Mouse (Mus musculus) granulocyte monocyte progenitor cell, adult 5-6 weeks (primary cell): ENCODE measurements at regions not wholly inside any gene's neighbourhood (a gene's known extent, or its start where the extent isn't known, plus 50 kb on each side); places are given as distances from the start of the nearest gene placed in this dataset.

ENCODE experiments used
- ATAC-seq: replicated peaks from 2 replicates; pipeline ENCODE4 v1.8.0; 2016; ENCODE audit warnings: mild to moderate bottlenecking, moderate TSS enrichment, inconsistent platforms; ENCODE audit not compliant: poor library complexity, severe bottlenecking

DNA sequence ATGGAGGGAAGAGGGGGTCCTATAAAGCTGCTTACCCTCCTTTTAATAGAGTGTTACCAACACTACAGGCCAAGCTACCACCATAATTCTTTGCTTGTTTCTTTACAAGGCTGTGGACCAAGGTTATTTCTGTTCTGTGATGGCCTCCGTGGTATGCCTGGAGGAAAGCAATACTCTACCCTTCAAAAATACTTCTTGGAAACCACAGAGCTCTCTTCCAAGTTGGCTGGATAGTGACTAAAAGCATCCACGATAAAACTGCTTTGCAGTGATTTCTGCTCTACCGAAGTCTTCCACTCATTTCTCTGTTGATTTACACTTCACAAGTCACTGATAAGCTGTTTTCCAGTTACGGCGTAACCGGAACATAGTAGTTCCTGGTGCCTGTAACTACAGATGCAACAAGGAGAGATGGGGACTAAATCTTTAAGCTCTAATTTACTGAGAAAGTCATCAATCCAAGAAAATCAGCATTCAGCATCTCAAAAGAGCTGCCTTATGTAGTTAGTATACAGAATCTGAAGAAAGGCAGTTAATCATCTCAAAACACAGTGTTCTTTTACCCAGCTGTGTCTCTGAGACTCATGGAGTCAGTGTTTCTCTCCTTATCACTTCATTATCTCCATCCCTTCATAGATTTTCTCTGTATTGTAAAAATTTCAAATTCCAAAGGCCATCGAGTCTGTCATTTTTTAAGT, 216.1 kb upstream of the Pfn2 start:
- no peak for ATAC-seq

DNA sequence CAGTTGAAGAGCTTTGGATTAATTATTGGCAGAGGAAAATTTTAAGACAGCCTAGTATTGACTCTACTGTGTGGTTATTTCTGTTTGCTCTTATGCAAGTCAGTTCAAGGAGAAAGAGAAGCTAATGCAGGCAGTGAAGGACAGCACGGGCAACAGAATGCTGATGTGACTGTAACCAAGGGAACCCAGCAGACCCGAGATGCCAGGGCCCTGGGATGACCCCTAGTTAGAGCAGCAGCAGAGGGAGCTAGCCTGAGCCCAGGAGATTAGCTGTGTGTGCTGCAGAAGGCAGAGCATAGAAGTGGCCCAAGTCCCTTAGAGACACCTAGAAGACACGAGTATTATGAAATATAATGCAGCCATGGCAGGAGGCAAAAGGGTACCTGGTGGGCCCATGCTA, 223.7 kb upstream of the Pfn2 start:
- ATAC-seq: no peak

DNA sequence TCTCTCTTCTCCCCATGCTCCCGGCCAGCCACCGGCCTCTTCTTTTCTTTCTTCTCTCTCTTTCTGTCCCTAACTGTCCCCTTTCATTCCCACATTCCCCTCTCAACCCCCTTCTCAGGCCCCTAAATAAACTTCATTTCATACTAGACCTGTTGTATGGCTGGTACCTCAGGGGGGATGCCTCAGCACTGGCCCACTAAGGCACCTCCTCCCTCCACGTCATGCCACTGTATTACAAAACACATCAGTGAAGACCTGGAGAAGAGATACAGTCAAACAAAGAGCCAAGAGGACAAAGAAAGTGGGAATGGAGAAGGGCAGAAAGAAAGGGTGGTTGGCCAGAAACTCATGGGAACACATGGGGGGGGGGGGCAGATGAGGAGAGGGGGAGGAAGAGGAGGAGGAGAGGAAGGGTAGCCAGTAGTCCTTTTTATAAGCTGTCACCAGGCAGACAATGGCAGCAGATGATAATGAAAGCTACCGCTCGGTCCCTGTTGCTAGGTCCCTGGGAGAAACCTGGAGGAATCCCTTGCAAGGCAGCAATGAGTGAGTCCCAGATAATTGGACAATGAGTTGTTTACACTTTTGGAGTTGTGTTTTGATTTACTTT, 224.5 kb upstream of the Pfn2 start:
- ATAC-seq: no peak

DNA sequence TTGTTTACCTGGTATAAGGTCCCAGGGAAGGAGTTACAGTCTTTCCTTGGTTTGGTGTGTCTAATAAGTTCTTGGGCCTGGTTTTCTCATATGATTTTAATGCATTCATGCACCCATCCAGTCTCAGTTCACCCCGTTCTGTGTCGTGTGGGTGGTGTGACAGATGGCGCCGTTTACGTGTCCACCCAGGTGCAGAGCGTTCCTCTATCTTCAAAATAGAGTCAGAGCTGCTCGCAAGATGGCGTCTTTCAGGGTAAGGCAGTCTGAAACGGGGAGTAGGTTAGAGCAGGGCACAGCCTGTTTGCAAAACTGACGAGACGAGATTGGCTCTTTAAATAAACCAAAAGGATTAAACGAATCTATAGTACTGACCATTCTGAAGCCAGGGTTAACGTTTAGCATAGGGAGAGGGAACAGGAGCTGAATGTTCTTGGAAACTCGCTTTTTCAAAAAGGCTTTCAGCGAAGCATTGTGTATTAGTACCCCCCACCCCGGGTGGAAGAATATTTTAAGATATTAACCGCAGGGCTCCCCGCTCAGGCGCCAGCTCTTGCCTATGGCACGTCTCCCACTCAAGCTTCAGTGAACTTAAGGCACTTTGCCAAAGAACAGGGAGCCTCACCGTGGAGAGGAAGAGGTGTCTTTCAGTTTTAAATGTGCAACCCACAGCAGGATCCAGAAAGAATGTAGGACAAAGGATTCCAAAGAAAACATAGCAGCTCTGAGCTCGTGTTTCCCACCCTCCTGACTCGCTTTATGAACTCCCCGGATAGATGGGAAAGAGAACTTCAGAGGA, 241.7 kb upstream of the Pfn2 start:
- ATAC-seq: no peak

DNA sequence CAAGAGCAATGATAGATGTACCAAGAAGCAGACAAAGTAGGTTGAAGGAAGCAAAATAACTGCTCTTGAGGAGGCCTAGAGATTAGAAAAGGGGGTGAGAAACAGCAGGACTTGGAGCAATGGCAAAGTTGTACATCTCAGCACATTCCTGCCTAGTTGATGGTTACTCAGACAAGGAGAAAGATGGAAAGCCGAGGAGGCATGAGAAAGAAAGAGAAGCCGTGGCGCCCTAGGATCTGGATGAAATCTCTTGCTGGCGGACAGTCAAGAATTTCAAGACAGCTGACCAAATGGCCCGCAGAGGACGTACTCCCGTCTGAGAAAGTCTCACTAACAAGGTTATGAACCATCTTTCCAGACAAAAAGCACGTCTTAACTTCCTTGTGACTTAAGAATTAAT, 242.5 kb upstream of the Pfn2 start:
- no peak for ATAC-seq

DNA sequence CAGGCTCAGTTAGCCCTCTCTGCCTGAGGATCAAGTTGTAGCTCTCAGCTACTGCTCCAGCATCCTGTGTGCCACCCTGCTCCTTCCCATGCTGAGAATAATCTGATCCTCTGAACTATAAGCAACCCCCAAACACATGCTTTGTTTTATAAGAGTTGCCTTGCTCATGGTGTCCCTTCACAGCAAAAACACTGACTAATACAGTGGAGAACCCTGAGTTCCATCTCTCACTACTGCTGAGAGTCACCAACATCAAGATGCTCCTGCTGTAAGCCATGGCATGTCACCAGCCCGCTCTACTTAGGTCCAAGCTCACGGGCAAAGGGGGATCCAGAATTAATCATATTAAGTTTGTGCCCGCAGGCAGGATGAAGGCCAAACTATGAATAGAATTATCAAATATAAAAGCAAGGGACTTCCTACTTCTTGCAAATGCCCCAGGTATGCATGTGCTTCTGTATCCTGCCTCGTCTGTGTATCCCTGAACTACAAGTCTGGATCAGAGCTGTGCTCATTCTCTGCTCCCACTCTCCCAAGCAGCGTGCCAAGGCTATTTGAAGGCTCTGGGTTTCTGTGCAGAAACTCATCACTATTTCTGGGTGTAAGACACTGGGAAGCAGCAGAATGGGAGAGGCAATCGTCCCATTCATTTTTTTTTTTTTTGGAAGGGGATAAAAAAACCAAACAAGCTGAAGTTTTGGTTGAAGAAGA, 243.7 kb upstream of the Pfn2 start:
- no peak for ATAC-seq

DNA sequence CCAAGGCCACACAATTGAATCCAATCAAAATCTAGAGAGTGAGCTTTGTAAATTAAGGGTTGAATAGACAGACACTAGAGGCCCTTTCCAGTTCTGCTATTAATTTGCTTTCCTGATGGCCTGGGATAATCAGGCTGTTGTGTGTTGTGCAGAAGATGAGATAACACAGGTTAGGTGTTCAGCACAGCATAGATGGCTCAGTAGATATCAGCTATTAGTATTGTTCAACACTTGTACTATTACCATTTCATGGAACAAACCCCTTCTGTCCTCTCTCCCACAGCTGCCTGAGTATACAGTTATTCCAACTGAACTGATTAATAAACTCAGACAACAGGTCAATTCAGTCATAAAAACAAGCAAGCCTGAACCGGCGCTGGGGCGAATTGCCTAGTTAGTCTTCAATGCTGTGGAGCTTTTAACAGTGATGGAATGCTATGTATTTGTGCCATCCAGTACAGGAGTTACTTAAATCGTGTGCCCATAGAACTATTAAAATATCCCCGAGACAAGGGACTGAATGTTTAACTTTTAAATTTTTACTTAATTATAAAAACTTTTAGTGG, 263.1 kb upstream of the Pfn2 start:
- ATAC-seq: no peak

DNA sequence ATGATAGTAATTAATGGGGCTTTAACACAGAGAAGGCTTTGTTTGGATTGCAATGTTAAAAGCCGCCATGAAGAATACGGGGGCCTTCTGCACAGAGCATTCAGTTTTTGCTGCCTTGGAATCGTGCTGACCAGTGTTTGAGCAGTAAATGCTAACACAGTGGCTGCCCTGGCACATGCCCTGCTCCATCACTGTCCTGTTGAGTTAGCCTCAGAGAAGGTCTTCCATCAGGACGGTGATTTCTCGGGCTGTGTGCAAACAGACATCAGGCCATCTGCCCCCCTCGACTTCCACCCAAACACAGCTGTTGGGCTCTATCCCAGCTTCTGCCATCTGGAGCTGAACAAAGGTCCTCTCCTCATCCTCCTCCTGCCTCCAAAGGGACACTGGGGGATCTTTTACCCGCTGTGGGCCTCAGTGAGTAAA, 264.6 kb upstream of the Pfn2 start:
- no peak for ATAC-seq

DNA sequence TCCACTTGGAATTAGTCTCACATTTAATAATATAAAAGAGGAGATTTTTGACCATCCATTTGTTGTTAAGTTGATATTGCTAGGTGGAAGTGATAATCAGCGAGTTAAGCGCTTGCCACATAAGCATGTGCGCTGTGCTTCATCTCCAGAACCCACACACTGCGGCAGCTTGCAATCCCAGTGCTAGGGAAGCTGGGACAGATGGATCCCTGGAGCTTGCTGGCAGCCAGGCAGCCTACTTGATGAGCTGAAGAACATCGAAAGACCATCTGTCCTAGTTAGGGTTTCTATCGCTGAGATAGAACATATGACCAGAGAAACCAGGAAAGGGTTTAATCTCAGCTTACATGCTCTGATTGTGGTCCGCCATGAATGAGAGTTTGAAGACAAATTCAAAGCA, 266.1 kb upstream of the Pfn2 start:
- ATAC-seq: no peak

DNA sequence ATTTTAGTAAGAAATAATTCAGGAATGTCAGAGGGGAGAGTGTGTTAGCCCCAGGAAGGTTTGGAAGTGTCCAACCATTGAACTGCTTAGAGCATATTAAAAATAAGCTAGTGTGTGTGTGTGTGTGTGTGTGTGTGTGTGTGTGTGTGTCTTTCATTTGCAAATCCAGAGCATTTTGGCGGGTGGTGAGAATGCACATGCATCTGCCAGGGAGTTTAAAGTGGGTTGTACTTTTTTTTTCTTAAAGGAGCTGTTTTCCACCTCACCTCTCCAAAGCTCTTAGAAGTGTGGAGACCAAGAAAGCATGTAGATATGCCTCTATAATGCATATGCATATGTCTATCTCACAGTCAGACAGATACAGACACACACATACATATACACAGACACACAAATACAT, 267.6 kb upstream of the Pfn2 start:
- no peak for ATAC-seq

DNA sequence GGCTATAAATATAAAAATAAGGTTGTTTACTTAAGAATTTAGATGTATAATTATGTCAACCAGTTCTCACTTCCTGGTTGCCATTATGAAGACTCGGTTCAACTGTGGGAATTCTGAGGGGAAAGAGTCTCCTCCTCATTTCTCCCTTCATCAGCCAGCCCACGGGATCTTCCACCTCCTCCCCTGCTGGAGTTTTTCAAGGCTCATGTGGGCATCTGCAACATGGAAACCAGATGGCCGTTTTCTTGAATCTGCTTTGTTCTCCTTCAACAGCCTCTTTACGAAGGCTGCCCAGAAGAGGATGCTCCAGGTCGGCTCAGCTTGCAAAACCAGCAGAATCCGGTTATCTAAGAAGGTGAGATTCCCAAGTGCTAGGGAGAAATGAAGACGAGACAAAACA, 269.0 kb upstream of the Pfn2 start:
- ATAC-seq: no peak

DNA sequence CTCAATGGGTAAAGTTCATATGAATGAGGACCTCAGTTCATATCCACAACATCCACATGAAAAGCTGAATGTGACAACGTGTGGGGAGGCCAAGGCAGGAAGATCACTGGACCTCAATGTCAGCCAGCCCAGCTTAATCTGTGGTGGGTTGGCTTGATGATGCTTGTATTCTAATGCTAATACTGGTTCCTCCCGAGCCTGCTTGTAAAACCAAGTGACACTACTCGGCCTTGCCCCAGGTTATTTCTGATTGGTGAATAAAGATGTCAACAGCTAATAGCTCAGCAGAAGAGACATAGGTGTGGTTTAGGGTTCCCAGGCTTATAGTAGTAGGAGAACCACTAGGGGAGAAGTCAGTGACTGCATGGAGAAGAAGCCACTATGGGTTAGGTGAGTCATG, 272.2 kb upstream of the Pfn2 start:
- ATAC-seq: no peak

DNA sequence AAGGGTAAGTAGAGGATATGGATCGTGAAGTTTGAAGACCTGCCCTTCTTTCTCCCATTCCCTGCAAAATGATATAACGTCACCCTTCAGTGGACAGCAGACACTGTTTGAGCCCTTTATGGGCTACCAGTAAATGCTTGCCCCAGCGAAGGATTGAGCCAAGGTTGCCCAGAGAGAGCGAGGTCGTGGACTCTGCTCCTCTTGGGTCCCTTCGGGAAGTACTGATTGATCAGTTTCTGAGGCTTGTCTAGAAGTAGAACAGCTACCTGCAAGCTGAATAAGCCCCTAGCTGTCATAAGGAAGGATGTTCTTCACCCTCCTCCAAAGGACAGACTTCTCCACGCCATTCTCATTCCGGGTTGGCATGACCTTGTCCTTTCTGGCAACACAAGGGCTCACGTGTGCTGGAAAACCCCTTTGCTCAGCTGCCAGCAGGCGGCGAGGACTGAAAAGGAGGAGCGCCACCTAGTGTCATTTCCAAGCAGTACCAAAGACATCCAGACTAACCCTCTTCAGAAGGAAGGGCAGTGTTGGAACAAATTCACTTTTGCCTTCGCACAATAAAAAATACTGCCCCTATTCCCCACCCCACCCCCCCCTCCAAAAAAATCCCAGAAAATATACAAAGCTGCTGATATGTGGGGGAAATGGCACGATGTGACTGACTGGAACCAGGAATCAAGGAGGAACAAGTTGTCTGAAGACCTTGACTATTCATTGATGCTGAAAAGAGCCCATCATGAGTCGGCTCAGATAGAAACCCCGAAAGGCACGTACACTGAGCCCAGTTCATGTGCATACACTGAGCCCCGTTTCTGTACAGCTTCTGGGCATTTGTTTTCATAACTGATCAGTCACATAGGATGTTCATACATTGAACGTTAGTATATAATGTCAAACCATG, 274.8 kb upstream of the Pfn2 start:
- peak; percentile 99 for ATAC-seq

DNA sequence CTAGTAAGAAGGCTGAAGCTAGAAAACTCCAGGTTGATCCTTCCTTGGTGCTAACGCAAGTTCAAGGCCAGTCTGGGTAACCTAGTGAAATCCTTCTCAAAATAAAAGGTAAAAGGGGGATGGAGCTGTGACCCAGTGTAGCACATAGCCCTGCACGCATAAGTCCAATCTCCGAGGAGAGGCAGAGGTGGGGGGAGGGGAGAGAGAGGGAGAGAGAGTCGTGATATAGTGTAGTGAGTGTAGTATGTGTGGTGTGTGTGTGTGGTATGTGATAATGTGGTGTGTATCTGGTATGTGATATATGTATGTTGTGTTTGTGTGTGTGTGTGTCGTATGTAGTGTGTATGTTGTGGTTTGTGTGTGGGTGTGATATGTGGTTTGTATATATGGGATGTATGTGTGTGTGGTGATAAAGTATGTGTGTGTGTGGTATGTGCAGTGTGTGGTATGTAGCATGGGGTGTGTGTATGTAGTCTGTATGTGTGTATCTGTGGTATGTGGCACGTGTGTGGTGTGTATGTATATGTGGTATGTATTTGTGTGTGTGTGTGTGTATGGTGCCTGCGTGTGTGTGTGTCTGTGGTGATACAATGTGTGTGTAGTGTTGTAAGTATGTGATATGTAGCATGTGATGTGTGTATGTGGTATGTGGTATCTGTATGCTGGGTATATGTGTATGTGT, 275.7 kb upstream of the Pfn2 start:
- ATAC-seq: no peak

DNA sequence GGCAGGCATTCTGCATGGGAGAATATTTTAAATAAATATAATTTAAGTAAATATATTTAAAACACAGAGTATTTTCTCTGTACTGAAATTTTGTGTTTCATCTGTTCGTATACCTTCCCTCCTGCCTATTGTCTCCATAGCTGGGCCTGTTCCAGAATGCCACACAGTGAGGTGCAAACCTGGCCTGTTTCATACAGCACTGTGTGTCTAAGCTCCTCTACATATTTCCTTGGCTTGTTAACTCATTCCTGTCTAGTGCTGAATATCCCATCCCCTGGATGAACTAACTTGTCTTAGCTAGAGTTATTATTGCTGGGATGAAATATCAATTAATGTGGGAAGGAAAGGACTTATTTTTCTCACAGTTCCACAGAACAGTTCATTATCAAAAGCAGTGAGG, 277.0 kb upstream of the Pfn2 start:
- no peak for ATAC-seq

DNA sequence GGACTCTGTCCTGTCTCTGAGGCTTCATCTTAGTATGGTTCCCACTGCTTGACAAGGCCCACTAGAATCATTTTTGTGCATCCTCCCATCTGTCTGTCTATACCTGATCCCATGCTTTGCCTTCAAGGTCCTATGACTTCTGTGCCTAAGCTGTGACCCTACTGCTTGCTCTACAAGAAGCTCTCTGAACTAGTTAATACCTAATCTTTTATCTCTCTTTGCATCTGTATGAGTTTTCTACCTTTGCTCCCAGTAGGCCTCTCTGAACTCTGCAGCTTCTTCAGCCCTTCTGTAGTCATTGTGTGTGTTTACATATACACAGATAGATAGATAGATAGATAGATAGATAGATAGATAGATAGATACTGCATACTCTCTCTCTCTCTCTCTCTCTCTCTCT, 279.1 kb upstream of the Pfn2 start:
- no peak for ATAC-seq

DNA sequence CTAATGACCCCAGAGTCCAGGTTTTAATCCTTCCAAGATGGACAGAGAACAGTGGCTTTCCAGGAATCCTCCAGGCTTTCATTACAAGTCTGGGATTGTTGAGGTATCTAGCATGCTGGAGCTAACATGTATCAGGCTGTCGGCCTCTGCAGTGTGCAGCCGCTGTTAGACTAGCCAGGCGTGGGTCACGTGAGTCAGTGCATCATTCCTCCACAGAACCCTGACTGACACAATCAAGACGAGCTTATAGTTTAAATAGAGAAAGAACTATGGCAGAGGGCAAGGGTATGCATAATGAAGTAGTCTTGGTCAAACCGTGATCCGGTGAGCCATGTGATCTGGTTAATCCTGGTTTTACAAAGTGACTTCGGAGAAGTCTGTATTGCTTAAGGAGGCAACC, 280.2 kb upstream of the Pfn2 start:
- ATAC-seq: no peak

DNA sequence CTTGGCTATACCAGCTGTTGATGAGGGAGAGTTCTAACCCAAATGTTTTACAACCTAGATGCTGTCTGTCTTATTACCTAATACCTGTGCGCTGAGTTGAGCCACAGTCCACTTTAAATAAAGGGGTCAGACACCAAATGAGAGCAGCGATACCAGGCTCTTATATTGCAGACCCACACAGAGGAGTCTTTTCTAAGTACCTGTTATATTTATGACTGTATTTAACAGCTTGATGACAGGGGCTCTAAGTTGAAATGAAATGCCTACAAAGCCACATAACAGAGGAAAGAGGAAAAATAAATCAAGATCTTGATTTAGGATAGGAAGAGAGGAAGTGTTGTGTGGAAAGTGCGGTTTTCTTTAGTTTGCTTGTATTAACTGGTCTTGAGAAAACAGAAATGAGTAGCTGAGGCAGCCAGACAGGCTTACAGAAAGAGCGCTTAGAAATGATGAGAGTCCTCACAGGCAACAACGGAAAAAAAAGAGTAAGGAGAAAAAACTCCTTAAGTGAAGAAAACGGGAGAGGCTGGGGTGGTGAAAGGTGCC, 281.6 kb upstream of the Pfn2 start:
- ATAC-seq: no peak
